Mouse (Mus musculus) C2C12 (cell line): ENCODE measurements around the gene Bricd5.

ENCODE experiments used
- CTCF ChIP-seq: IDR thresholded peaks from one replicate; pipeline ENCODE4 v1.5.1; 2011; ENCODE audit not compliant: control insufficient read depth, insufficient read depth, insufficient read length
- MAX ChIP-seq: IDR thresholded peaks from one replicate; pipeline ENCODE4 v1.6.1; 2011; ENCODE audit warnings: mild to moderate bottlenecking, control low read depth
- MYOD1 ChIP-seq: IDR thresholded peaks from one replicate; pipeline ENCODE4 v1.6.1; 2011; ENCODE audit warnings: low read depth; ENCODE audit not compliant: control insufficient read depth, insufficient read length
- MYOG ChIP-seq: IDR thresholded peaks from one replicate; pipeline ENCODE4 v1.6.1; 2011; ENCODE audit not compliant: control insufficient read depth, insufficient read length; ENCODE audit errors: extremely low read depth

- TF ChIP-seq CTCF = peak; percentile 0
- no peak for TF ChIP-seq MYOD1
- peak; percentile 12 for TF ChIP-seq MAX
- no peak for TF ChIP-seq MYOG
These were observed 3.6 kb upstream of the Bricd5 start, which contains the start of the genes E4f1 and Pgp for GRCm38 (mm10) chr17:24469910-24470602.
